Mouse (Mus musculus) neural tube, embryonic 10.5 days (tissue): ENCODE measurements around the gene Tkfc.
A peak's percentile ranks its signal among the peaks of the same experiment; 100 is the strongest.
"Not testable (repeated sequence)": the region's sequence is repeated elsewhere in the genome, so short reads cannot be mapped to it uniquely, and the experiment has no call there.

ENCODE experiments used
- DNase-seq: peaks from one replicate; pipeline ENCODE4 v3.0.0-alpha.2; 2017; ENCODE audit warnings: low spot score; ENCODE audit errors: extremely low spot score

Tkfc gene

GRCm38 (mm10) chr19:10589127-10589857 lies 16.2 kb downstream of the Tkfc start:
- no peak for DNase-seq

GRCm38 (mm10) chr19:10587231-10587630 lies 18.2 kb downstream of the Tkfc start:
- DNase-seq = no peak

GRCm38 (mm10) chr19:10585112-10585511 lies 20.3 kb downstream of the Tkfc start:
- DNase-seq = no peak

GRCm38 (mm10) chr19:10583550-10584146 lies 21.8 kb downstream of the Tkfc start:
- DNase-seq = no peak

- no peak for DNase-seq
Observed at GRCm38 (mm10) chr19:10581984-10582383, 23.5 kb downstream of the Tkfc start.

GRCm38 (mm10) chr19:10580761-10581160 lies 24.7 kb downstream of the Tkfc start:
- no peak for DNase-seq

GRCm38 (mm10) chr19:10580102-10580501 lies 25.4 kb downstream of the Tkfc start:
- no peak for DNase-seq

GRCm38 (mm10) chr19:10576690-10577561 lies 28.5 kb downstream of the Tkfc start, which contains the start of the genes Cyb561a3 and Tmem138:
Gene Cyb561a3 (plus strand): TSS chr19:10577172.
Gene Tmem138 (minus strand): TSS chr19:10577362.
- DNase-seq = peak; percentile 96

GRCm38 (mm10) chr19:10569627-10570026 lies 35.8 kb downstream of the Tkfc start:
- no peak for DNase-seq

GRCm38 (mm10) chr19:10565217-10565616 lies 40.2 kb downstream of the Tkfc start:
- DNase-seq = no peak

GRCm38 (mm10) chr19:10564278-10564677 lies 41.2 kb downstream of the Tkfc start:
- DNase-seq = no peak

GRCm38 (mm10) chr19:10562351-10562750 lies 43.1 kb downstream of the Tkfc start:
- DNase-seq = no peak

- DNase-seq = no peak
Observed at GRCm38 (mm10) chr19:10561558-10562314, 43.7 kb downstream of the Tkfc start.

GRCm38 (mm10) chr19:10560108-10560507 lies 45.3 kb downstream of the Tkfc start:
- DNase-seq = no peak

GRCm38 (mm10) chr19:10557837-10558375 lies 47.5 kb downstream of the Tkfc start:
- not testable (repeated sequence) for DNase-seq

- no peak for DNase-seq
Observed at GRCm38 (mm10) chr19:10557430-10557829, 48.0 kb downstream of the Tkfc start.

GRCm38 (mm10) chr19:10557001-10557400 lies 48.5 kb downstream of the Tkfc start:
- DNase-seq = no peak

- peak; percentile 81 for DNase-seq
Observed at GRCm38 (mm10) chr19:10555624-10556510, 49.6 kb downstream of the Tkfc start, which contains the start of gene Tmem216. Gene Tmem216 (minus strand): TSS chr19:10556238.

GRCm38 (mm10) chr19:10539454-10539853 lies 66.0 kb downstream of the Tkfc start:
- DNase-seq = no peak
